26 mouse cellular contexts compared by ENCODE assay signal in the genomic region with DNA sequence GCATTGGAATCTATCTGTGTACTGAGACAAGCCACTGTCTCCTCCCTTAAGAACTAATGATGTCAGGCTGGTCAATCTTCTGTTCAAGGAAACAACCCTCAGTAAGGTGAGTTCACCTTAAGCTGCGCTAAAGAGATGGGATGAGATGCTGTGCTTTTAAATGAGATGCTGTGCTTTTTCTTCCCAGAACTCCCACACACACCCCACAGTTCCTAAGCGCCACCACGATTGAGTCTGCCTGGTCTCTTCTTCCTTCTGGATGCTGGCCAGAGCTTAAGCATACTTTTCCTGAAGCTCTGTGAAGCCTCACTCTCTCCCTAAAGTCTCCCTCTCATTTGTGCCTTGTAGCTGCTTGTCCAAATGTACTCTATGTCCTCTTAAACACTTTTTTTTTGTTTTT. TPM values are rescaled to one million over a fixed set of nuclear protein-coding genes. Genes with fewer than 3 reads are reported as not detected.
DNase-seq lines count a peak whose midpoint lies in the region; ATAC-seq lines count a peak whose summit lies in the region.
"Had no signal": no experiment of that assay in that cellular context is flagged by ENCODE, and none has a peak within 500 bp of the region (broad histone marks: within the 10 kb centered on the region; RNA-seq: fewer than 3 reads in every experiment).

No protein-coding gene starts in this region.

- no peaks in the 10 kb centered on the region for H3K27me3 ChIP-seq in heart, embryonic 12.5 days (replicated peaks)
- H3K27me3 ChIP-seq in embryonic facial prominence, embryonic 10.5 days (replicated peaks; ENCODE audit: low read depth, poor library complexity, severe bottlenecking), result no peaks in the 10 kb centered on the region
- H3K27me3 ChIP-seq: forebrain, embryonic 13.5 days; heart, embryonic 15.5 days; hindbrain, embryonic 12.5 days; midbrain, embryonic 12.5 days; neural tube, embryonic 12.5 days had no signal

- no peaks in the 10 kb centered on the region for H3K9me3 ChIP-seq in heart, embryonic 12.5 days (replicated peaks)
- H3K9me3 ChIP-seq in embryonic facial prominence, embryonic 10.5 days, result no peaks in the 10 kb centered on the region
- H3K9me3 ChIP-seq: forebrain, embryonic 13.5 days; G1E; heart, embryonic 15.5 days; hindbrain, embryonic 12.5 days; liver, embryonic 12.5 days; midbrain, embryonic 12.5 days; neural tube, embryonic 12.5 days had no signal

- H3K9ac ChIP-seq in heart, embryonic 12.5 days, result no peak overlapping the region
- H3K9ac ChIP-seq: forebrain, embryonic 13.5 days; heart, embryonic 15.5 days; hindbrain, embryonic 12.5 days; liver, embryonic 12.5 days; liver, postnatal 0 days; midbrain, embryonic 12.5 days; neural tube, embryonic 12.5 days had no signal

- 67% methylated on average over 3 of the region's 3 CpGs for WGBS in heart, embryonic 12.5 days
- 86% methylated on average over 3 of the region's 3 CpGs for WGBS in embryonic facial prominence, embryonic 10.5 days

- H3K27ac ChIP-seq in heart, embryonic 12.5 days (ENCODE audit: poor library complexity, severe bottlenecking), result no peak overlapping the region
- H3K27ac ChIP-seq in embryonic facial prominence, embryonic 10.5 days (replicated peaks), result no peak overlapping the region
- H3K27ac ChIP-seq: forebrain, embryonic 13.5 days; heart, embryonic 15.5 days; hindbrain, embryonic 12.5 days; hindbrain, postnatal 0 days; kidney, postnatal 0 days; liver, embryonic 12.5 days; midbrain, embryonic 12.5 days; neural tube, embryonic 12.5 days had no signal

- ATAC-seq in heart, embryonic 12.5 days (ENCODE audit: insufficient number of reproducible peaks, low FRiP score), result no peak
- no peak for ATAC-seq in megakaryocyte progenitor cell, adult 5-6 weeks (replicated peaks; ENCODE audit: poor library complexity)
- ATAC-seq: forebrain, embryonic 13.5 days; hindbrain, postnatal 0 days; intestine, embryonic 16.5 days; liver, embryonic 12.5 days; liver, postnatal 0 days had no signal

- no peak overlapping the region for H3K4me2 ChIP-seq in heart, embryonic 12.5 days
- H3K4me2 ChIP-seq: forebrain, embryonic 13.5 days; heart, embryonic 15.5 days; hindbrain, embryonic 12.5 days; liver, embryonic 12.5 days; midbrain, embryonic 12.5 days; neural tube, embryonic 12.5 days had no signal

- peak; percentile 63 for DNase-seq in heart, adult 11 months
- peak; percentile 67 for DNase-seq in brain, adult 2 months (ENCODE audit: low read depth, low spot score)
- peak; percentile 27 to 86 for DNase-seq in left cerebral cortex, postnatal 25 days (ENCODE audit: low spot score in 2 of 2)
- DNase-seq in right cerebral cortex, postnatal 25 days, result peak; percentile 16
- no peak for DNase-seq in embryonic facial prominence, embryonic 10.5 days (ENCODE audit: low spot score)
- DNase-seq: adrenal gland, postnatal 10 days; cerebellum, adult 18-20 months; cerebellum, postnatal 10 days; kidney, adult 8-10 months; kidney, postnatal 4 days; liver, postnatal 0 days; lung, postnatal 10 days; thymus, postnatal 4 days had no signal

- H3K4me1 ChIP-seq in heart, embryonic 12.5 days (replicated peaks), result peaks cover 11% of the 10 kb centered on the region
- H3K4me1 ChIP-seq in embryonic facial prominence, embryonic 10.5 days, result peaks cover 16% of the 10 kb centered on the region
- H3K4me1 ChIP-seq: heart, embryonic 15.5 days; liver, embryonic 12.5 days; neural tube, embryonic 12.5 days had no signal

- intact Hi-C loops in left cerebral cortex, postnatal 25 days (cut with DNase I), result no loop called here

- H3K4me3 ChIP-seq in heart, embryonic 12.5 days, result no peak overlapping the region
- no peak overlapping the region for H3K4me3 ChIP-seq in embryonic facial prominence, embryonic 10.5 days
- H3K4me3 ChIP-seq: forebrain, embryonic 13.5 days; heart, embryonic 15.5 days; hindbrain, embryonic 12.5 days; liver, embryonic 12.5 days; midbrain, embryonic 12.5 days; myocyte; neural tube, embryonic 12.5 days had no signal

- no peaks in the 10 kb centered on the region for H3K36me3 ChIP-seq in heart, embryonic 12.5 days
- no peaks in the 10 kb centered on the region for H3K36me3 ChIP-seq in embryonic facial prominence, embryonic 10.5 days (replicated peaks)
- H3K36me3 ChIP-seq: G1E; heart, embryonic 15.5 days; hindbrain, embryonic 12.5 days; liver, embryonic 12.5 days; midbrain, embryonic 12.5 days; neural tube, embryonic 12.5 days had no signal

RNA-seq across cellular contexts. Expression of a gene that starts 36.7 kb away (rescaled TPM):
- polyA plus RNA-seq in heart, embryonic 12.5 days (2016; fragmentation: Nextera tagmentation; extraction: Ambion mirVana), result 8.8 and 8.9 TPM in 2 replicates
- total RNA-seq in left cerebral cortex, postnatal 25 days (2021), result 10 to 100 TPM; 11.4 to 12.1 TPM
- total RNA-seq in megakaryocyte progenitor cell, adult 5-6 weeks (2015), result 18.2 and 19.6 TPM in 2 replicates
- total RNA-seq in megakaryocyte progenitor cell, adult 5-6 weeks (2017), result 22.1 and 24.2 TPM in 2 replicates
- 13.6 and 16.0 TPM in 2 replicates for polyA plus RNA-seq in embryonic facial prominence, embryonic 10.5 days (2016; fragmentation: Nextera tagmentation; extraction: Ambion mirVana)

RNA-seq across cellular contexts. Expression of a gene that starts 39.8 kb away (rescaled TPM):
- polyA plus RNA-seq in heart, embryonic 12.5 days (2016; fragmentation: Nextera tagmentation; extraction: Ambion mirVana), result 22.9 and 31.4 TPM in 2 replicates
- total RNA-seq in left cerebral cortex, postnatal 25 days (2021), result 10 to 100 TPM; 33.4 to 39.3 TPM
- total RNA-seq in megakaryocyte progenitor cell, adult 5-6 weeks (2015), result 55.1 and 62.4 TPM in 2 replicates
- total RNA-seq in megakaryocyte progenitor cell, adult 5-6 weeks (2017), result 77.3 and 85.7 TPM in 2 replicates
- polyA plus RNA-seq in embryonic facial prominence, embryonic 10.5 days (2016; fragmentation: Nextera tagmentation; extraction: Ambion mirVana), result 19.9 and 20.5 TPM in 2 replicates
